Mouse (Mus musculus): ENCODE results near the gene Btnl1.
A peak's percentile ranks its signal among the peaks of the same experiment; 100 is the strongest.

Gene Btnl1

GRCm38 (mm10) chr17:34384699-34385098 lies 7.8 kb downstream of the Btnl1 start:
- DNase-seq (ENCODE audit: low read depth, low spot score): no peak

DNA sequence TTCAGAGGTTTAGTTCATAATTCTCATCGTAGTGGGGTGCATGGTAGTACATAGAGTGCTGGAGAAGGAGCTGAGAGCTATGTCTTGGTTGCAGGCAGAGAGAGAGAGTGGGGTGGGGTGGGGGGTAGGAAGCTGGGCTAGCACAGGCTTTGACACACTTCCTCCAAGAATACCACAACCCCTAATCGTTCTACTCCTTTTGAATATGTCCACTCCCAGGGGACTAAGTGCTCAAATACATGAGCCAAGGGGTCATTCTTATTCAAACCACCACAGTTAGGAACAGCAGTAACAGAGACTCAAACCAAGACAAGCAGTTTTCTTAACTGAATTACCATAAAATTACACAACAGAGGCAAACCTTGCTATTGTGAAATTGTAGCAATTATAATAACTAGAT lies 9.7 kb downstream of the Btnl1 start:
- no peak for DNase-seq (ENCODE audit: low read depth, low spot score)

GRCm38 (mm10) chr17:34388513-34388912 lies 11.6 kb downstream of the Btnl1 start:
- DNase-seq (ENCODE audit: low read depth, low spot score): no peak

- no peak for DNase-seq (ENCODE audit: low read depth, low spot score)
Measured at GRCm38 (mm10) chr17:34391507-34391906, 14.6 kb downstream of the Btnl1 start.

DNA sequence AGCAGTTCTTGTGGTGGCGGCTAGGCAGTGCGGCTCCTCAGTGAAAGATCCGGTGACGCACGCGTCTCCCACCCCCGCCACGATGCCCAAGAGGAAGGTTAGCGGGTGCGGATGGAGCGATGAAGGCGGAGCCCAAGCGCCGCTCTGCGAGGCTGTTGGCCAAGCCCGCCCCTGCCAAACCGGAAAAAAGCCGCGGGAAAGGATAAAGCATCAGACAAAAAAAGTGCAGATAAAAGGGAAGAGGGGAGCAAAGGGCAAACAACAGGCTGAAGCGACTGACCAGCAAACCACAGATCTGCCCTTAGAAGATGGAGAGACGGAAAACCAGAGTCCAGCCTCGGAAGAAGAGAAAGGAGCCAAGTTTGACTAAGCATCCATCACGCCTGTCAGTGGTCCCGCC lies 15.4 kb downstream of the Btnl1 start:
- DNase-seq (ENCODE audit: low read depth, low spot score): no peak

- no peak for DNase-seq (ENCODE audit: low read depth, low spot score)
Measured at GRCm38 (mm10) chr17:34397357-34397756, 20.4 kb downstream of the Btnl1 start.

- DNase-seq (ENCODE audit: low read depth, low spot score): peak; percentile 63
Measured at GRCm38 (mm10) chr17:34398058-34398710, 21.3 kb downstream of the Btnl1 start.

DNA sequence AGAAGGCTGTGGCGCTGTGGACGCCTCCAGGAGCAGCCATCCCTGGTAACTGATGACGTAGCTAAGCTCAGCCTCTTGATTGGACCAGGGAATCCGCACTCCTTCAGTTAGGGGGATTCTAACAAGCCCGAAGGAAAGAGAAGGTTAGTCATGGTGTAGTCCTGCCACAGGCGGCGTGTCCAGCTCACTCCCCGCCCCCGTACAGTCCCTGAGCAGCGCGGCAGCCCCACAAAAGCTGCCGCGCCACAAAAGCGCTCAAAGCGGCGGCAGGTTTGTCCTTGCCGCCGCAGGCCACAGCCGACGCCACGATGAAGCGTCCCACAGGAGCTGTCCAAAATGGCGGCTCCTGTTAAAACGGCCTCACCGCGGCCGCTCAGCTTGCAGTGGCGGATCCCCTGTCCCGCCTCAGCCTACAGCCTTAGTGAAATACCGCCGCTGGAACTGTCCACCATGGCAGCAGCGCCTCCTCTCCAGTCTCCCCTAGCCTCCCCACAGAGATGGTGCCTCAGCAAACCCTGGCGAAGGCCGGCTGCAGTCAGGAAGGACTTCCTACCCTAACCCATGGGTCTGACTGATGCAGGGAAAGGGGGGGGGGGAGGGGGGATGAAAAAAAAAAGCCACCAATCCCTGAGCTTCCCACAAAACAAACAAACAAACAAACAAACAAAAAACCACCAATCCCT lies 21.9 kb downstream of the Btnl1 start, which contains the start of gene BC051142:
Gene BC051142, plus strand, starts transcription at position 110 of the 683 bp plus-strand sequence.
- DNase-seq (ENCODE audit: low read depth, low spot score): peak; percentile 74

- DNase-seq (ENCODE audit: low read depth, low spot score): no peak
Measured at GRCm38 (mm10) chr17:34399394-34399715, 22.4 kb downstream of the Btnl1 start.

DNA sequence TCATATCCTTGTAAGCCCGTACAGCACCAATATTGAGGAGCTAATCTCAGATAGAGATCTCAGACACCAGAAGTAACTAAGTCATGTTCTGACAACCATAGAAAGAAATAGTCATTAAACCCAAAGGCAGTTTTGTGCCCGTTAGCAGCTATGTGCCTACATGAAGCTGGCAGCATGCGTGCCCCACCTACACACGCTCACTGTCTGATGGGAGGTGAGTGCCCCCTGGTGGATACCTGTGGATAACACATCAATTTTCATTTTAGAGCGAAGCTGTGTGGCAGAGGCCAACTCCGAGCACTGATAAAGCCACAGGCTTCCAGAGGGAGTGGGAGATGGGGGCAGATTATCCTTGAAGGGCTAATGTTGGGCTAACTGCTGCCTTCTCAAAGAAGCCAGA lies 34.2 kb downstream of the Btnl1 start:
- DNase-seq (ENCODE audit: low read depth, low spot score): peak; percentile 45

GRCm38 (mm10) chr17:34420014-34420413 lies 43.1 kb downstream of the Btnl1 start:
- no peak for DNase-seq (ENCODE audit: low read depth, low spot score)

DNA sequence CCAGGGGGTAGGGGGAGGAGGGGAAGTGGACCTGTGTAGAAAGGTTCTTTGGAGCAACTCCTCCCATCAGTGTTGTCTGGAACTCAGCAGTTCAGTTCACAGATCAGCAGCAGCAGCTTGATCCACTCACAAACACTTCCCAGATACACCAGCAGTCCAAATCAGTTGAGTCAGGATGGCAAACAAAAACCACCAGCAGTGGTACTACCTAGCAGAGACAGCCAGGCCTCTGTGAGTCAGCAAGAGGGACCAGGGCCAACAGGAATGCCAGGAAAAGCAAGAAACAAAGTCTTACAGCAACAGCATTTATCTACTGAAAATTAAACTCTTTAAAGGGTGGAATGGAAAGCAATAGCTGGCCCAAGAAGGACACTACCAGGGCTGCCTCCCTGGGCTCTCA lies 50.7 kb downstream of the Btnl1 start:
- DNase-seq (ENCODE audit: low read depth, low spot score): no peak
